Mouse (Mus musculus): ENCODE measurements around the gene Fam171a2. TPM values are rescaled to one million over a fixed set of nuclear protein-coding genes. Genes with fewer than 3 reads are reported as not detected.

The Fam171a2 gene
- polyA plus RNA-seq, 2 experiments from 2014 or later, result not detected

- ATAC-seq, result no peak
Observed at GRCm38 (mm10) chr11:102408888-102409794, 38.3 kb downstream of the Fam171a2 start.

GRCm38 (mm10) chr11:102408344-102408876 lies 39.1 kb downstream of the Fam171a2 start:
- peak; percentile 92 for ATAC-seq

- no peak for ATAC-seq
Observed at GRCm38 (mm10) chr11:102407834-102408215, 39.7 kb downstream of the Fam171a2 start, which contains the start of gene Slc25a39. Gene Slc25a39 (minus strand): TSS chr11:102407946.

GRCm38 (mm10) chr11:102406900-102407833 lies 40.3 kb downstream of the Fam171a2 start:
- peak; percentile 53 for ATAC-seq

- no peak for ATAC-seq
Observed at GRCm38 (mm10) chr11:102406401-102406800, 41.1 kb downstream of the Fam171a2 start.

GRCm38 (mm10) chr11:102405544-102406285 lies 41.8 kb downstream of the Fam171a2 start:
- no peak for ATAC-seq

- no peak for ATAC-seq
Observed at GRCm38 (mm10) chr11:102404161-102405010, 43.1 kb downstream of the Fam171a2 start.

- ATAC-seq, result no peak
Observed at GRCm38 (mm10) chr11:102403657-102404056, 43.8 kb downstream of the Fam171a2 start.

- no peak for ATAC-seq
Observed at GRCm38 (mm10) chr11:102401898-102402500, 45.5 kb downstream of the Fam171a2 start.

- no peak for ATAC-seq
Observed at GRCm38 (mm10) chr11:102400513-102401084, 46.9 kb downstream of the Fam171a2 start.

GRCm38 (mm10) chr11:102399610-102400072 lies 47.8 kb downstream of the Fam171a2 start:
- ATAC-seq, result no peak

GRCm38 (mm10) chr11:102399107-102399506 lies 48.4 kb downstream of the Fam171a2 start:
- ATAC-seq, result no peak

- ATAC-seq, result no peak
Observed at GRCm38 (mm10) chr11:102398007-102398825, 49.3 kb downstream of the Fam171a2 start.

GRCm38 (mm10) chr11:102396671-102397141 lies 50.8 kb downstream of the Fam171a2 start:
- ATAC-seq, result no peak

GRCm38 (mm10) chr11:102396263-102396662 lies 51.2 kb downstream of the Fam171a2 start:
- ATAC-seq, result no peak

- ATAC-seq, result no peak
Observed at GRCm38 (mm10) chr11:102395250-102395649, 52.2 kb downstream of the Fam171a2 start.

- no peak for ATAC-seq
Observed at GRCm38 (mm10) chr11:102394421-102395124, 52.9 kb downstream of the Fam171a2 start.

- peak; percentile 58 for ATAC-seq
Observed at GRCm38 (mm10) chr11:102393719-102394420, 53.6 kb downstream of the Fam171a2 start.

Data from CD4-positive, CD25-positive, alpha-beta regulatory T cell, adult 4 months (primary cell).